Comparison of ENCODE assay signal across 19 mouse cellular contexts in the genomic region with DNA sequence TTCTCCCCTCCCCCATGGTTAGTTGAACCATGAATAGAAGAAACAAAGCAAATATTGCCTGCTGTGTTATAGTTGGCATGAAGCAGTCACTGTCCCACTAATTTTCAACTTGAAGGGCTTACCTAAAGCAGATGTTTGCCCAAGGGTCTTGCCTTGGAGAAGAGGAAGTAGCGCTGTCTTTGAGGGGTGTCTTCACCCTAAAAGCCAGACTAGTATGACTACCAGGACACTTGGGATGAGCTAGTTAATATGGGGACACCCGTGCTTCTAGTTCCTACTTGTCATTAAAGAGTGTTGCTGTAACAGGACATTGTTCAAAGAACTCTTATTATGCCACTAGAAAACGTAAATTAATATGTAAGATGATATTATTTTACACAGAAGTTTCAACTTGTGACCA. TPM values are rescaled to one million over a fixed set of nuclear protein-coding genes. Genes with fewer than 3 reads are reported as not detected.
A peak's percentile ranks its signal among the peaks of the same experiment; 100 is the strongest.
DNase-seq lines count a peak whose midpoint lies in the region; ATAC-seq lines count a peak whose summit lies in the region.
"Had no signal": no experiment of that assay in that cellular context is flagged by ENCODE, and none has a peak within 500 bp of the region (broad histone marks: within the 10 kb centered on the region; RNA-seq: fewer than 3 reads in every experiment).

No protein-coding gene starts in this region.

- peaks cover 38% of the 10 kb centered on the region for H3K4me1 ChIP-seq in hindbrain, embryonic 13.5 days (replicated peaks)
- no peaks in the 10 kb centered on the region for H3K4me1 ChIP-seq in hindbrain, embryonic 11.5 days (replicated peaks; ENCODE audit: control insufficient read depth, insufficient read depth, low read length)
- peaks cover 2% of the 10 kb centered on the region; the same call in 1 of the 2 replicates for H3K4me1 ChIP-seq in midbrain, embryonic 11.5 days (ENCODE audit: control insufficient read depth, insufficient read depth, low read length)
- H3K4me1 ChIP-seq in midbrain, embryonic 10.5 days: peaks cover 26% of the 10 kb centered on the region
- peaks cover 22% of the 10 kb centered on the region for H3K4me1 ChIP-seq in hindbrain, embryonic 16.5 days (ENCODE audit: control insufficient read depth, insufficient read depth, low read depth, low read length)
- peaks cover 10% of the 10 kb centered on the region; the same call in 1 of the 2 replicates for H3K4me1 ChIP-seq in neural tube, embryonic 14.5 days (ENCODE audit: control insufficient read depth, insufficient read depth, low read length)

- no peaks in the 10 kb centered on the region for H3K9me3 ChIP-seq in hindbrain, embryonic 13.5 days
- no peaks in the 10 kb centered on the region for H3K9me3 ChIP-seq in hindbrain, embryonic 11.5 days (ENCODE audit: control insufficient read depth, low read length)
- H3K9me3 ChIP-seq in midbrain, embryonic 11.5 days (ENCODE audit: control insufficient read depth, low read length): no peaks in the 10 kb centered on the region
- no peaks in the 10 kb centered on the region for H3K9me3 ChIP-seq in midbrain, embryonic 10.5 days (replicated peaks)
- H3K9me3 ChIP-seq in hindbrain, embryonic 16.5 days (ENCODE audit: control insufficient read depth, low read length): no peaks in the 10 kb centered on the region
- H3K9me3 ChIP-seq in neural tube, embryonic 14.5 days (ENCODE audit: control insufficient read depth, low read length): no peaks in the 10 kb centered on the region
- H3K9me3 ChIP-seq: heart, embryonic 15.5 days; intestine, embryonic 15.5 days had no signal

- no peak overlapping the region for H3K27ac ChIP-seq in hindbrain, embryonic 13.5 days
- no peak overlapping the region for H3K27ac ChIP-seq in hindbrain, embryonic 11.5 days (ENCODE audit: low read depth, low read length)
- no peak overlapping the region for H3K27ac ChIP-seq in midbrain, embryonic 11.5 days (ENCODE audit: low read depth, low read length)
- H3K27ac ChIP-seq in midbrain, embryonic 10.5 days (replicated peaks): no peak overlapping the region
- H3K27ac ChIP-seq in hindbrain, embryonic 16.5 days (ENCODE audit: low read depth, low read length): no peak overlapping the region
- H3K27ac ChIP-seq in neural tube, embryonic 14.5 days (ENCODE audit: low read depth, low read length): no peak overlapping the region
- H3K27ac ChIP-seq: heart, embryonic 15.5 days; intestine, embryonic 15.5 days had no signal

- no peak for ATAC-seq in hindbrain, embryonic 13.5 days (ENCODE audit: low FRiP score)
- ATAC-seq in hindbrain, embryonic 11.5 days (ENCODE audit: low FRiP score): no peak
- ATAC-seq in midbrain, embryonic 11.5 days (ENCODE audit: low FRiP score): no peak
- no peak for ATAC-seq in hindbrain, embryonic 16.5 days
- ATAC-seq in neural tube, embryonic 14.5 days (ENCODE audit: low read depth): no peak
- ATAC-seq: activated CD4-positive, CD25-positive, alpha-beta regulatory T cell, adult 4 months; intestine, embryonic 15.5 days had no signal

- no peak for DNase-seq in hindbrain, embryonic 11.5 days (ENCODE audit: low spot score)
- DNase-seq in midbrain, embryonic 11.5 days (ENCODE audit: low spot score, missing footprints): peak; percentile 69
- no peak for DNase-seq in midbrain, embryonic 10.5 days (ENCODE audit: low spot score)
- no peak for DNase-seq in layer of hippocampus, adult 18-20 months (ENCODE audit: low spot score in 2 of 2)
- no peak for DNase-seq in frontal cortex, postnatal 36 days (ENCODE audit: low spot score in 2 of 2)
- DNase-seq: cerebellum, adult 11-12 months; embryo, embryonic 11 days; gastrocnemius, postnatal 14 days; lung, embryonic 14.5 days had no signal

- 81% methylated on average over 3 of the region's 3 CpGs for WGBS in hindbrain, embryonic 13.5 days
- 86% methylated on average over 3 of the region's 3 CpGs for WGBS in hindbrain, embryonic 11.5 days
- 86% methylated on average over 3 of the region's 3 CpGs for WGBS in midbrain, embryonic 11.5 days
- WGBS in midbrain, embryonic 10.5 days: 84% methylated on average over 3 of the region's 3 CpGs
- WGBS in hindbrain, embryonic 16.5 days: 78% methylated on average over 3 of the region's 3 CpGs
- WGBS in neural tube, embryonic 14.5 days: 88% methylated on average over 3 of the region's 3 CpGs

- no peaks in the 10 kb centered on the region for H3K36me3 ChIP-seq in hindbrain, embryonic 13.5 days
- no peaks in the 10 kb centered on the region for H3K36me3 ChIP-seq in hindbrain, embryonic 11.5 days (ENCODE audit: control insufficient read depth, insufficient read depth, low read length)
- H3K36me3 ChIP-seq in midbrain, embryonic 11.5 days (ENCODE audit: control insufficient read depth, insufficient read depth, low read length): no peaks in the 10 kb centered on the region
- H3K36me3 ChIP-seq in midbrain, embryonic 10.5 days: no peaks in the 10 kb centered on the region
- no peaks in the 10 kb centered on the region for H3K36me3 ChIP-seq in hindbrain, embryonic 16.5 days (ENCODE audit: control insufficient read depth, insufficient read depth, low read length)
- H3K36me3 ChIP-seq in neural tube, embryonic 14.5 days (ENCODE audit: control insufficient read depth, insufficient read depth, low read length): no peaks in the 10 kb centered on the region
- H3K36me3 ChIP-seq: heart, embryonic 15.5 days; intestine, embryonic 15.5 days had no signal

- peak overlapping the region; percentile 69 for H3K4me2 ChIP-seq in hindbrain, embryonic 13.5 days
- H3K4me2 ChIP-seq in hindbrain, embryonic 11.5 days (replicated peaks; ENCODE audit: low read depth, low read length): no peak overlapping the region
- H3K4me2 ChIP-seq in midbrain, embryonic 11.5 days: no peak overlapping the region
- H3K4me2 ChIP-seq in hindbrain, embryonic 16.5 days (ENCODE audit: low read length): peak overlapping the region; percentile 91
- H3K4me2 ChIP-seq in neural tube, embryonic 14.5 days (ENCODE audit: low read depth, low read length): peak overlapping the region; percentile 79

- H3K4me3 ChIP-seq in hindbrain, embryonic 13.5 days: peak overlapping the region; percentile 73
- H3K4me3 ChIP-seq in hindbrain, embryonic 11.5 days (ENCODE audit: low read depth, low read length): no peak overlapping the region
- H3K4me3 ChIP-seq in midbrain, embryonic 11.5 days (ENCODE audit: low read depth, low read length): no peak overlapping the region
- H3K4me3 ChIP-seq in midbrain, embryonic 10.5 days: no peak overlapping the region
- peak overlapping the region; percentile 77 for H3K4me3 ChIP-seq in hindbrain, embryonic 16.5 days (ENCODE audit: low read length)
- peak overlapping the region; percentile 72 for H3K4me3 ChIP-seq in neural tube, embryonic 14.5 days (ENCODE audit: low read depth, low read length)
- H3K4me3 ChIP-seq: intestine, embryonic 15.5 days had no signal

- H3K27me3 ChIP-seq in hindbrain, embryonic 13.5 days: peaks cover 4% of the 10 kb centered on the region; the same call in 1 of the 2 replicates
- H3K27me3 ChIP-seq in hindbrain, embryonic 11.5 days (ENCODE audit: control insufficient read depth, insufficient read depth, low read length): peaks cover 10% of the 10 kb centered on the region
- peaks cover 13% of the 10 kb centered on the region; the same call in 1 of the 2 replicates for H3K27me3 ChIP-seq in midbrain, embryonic 11.5 days (ENCODE audit: control insufficient read depth, insufficient read depth, low read length)
- H3K27me3 ChIP-seq in midbrain, embryonic 10.5 days (ENCODE audit: low read depth, poor library complexity, severe bottlenecking): peaks cover 59% of the 10 kb centered on the region
- H3K27me3 ChIP-seq in hindbrain, embryonic 16.5 days (replicated peaks; ENCODE audit: control insufficient read depth, insufficient read depth, low read length): no peaks in the 10 kb centered on the region
- no peaks in the 10 kb centered on the region for H3K27me3 ChIP-seq in neural tube, embryonic 14.5 days (ENCODE audit: control insufficient read depth, insufficient read depth, low read length)
- H3K27me3 ChIP-seq: intestine, embryonic 15.5 days had no signal

- no peak overlapping the region for H3K9ac ChIP-seq in hindbrain, embryonic 13.5 days
- H3K9ac ChIP-seq in hindbrain, embryonic 11.5 days (ENCODE audit: low read depth, low read length): no peak overlapping the region
- no peak overlapping the region for H3K9ac ChIP-seq in midbrain, embryonic 11.5 days (ENCODE audit: low read length)
- no peak overlapping the region for H3K9ac ChIP-seq in hindbrain, embryonic 16.5 days (ENCODE audit: low read depth, low read length)
- no peak overlapping the region for H3K9ac ChIP-seq in neural tube, embryonic 14.5 days (replicated peaks; ENCODE audit: low read depth, low read length)
- H3K9ac ChIP-seq: heart, embryonic 15.5 days; intestine, embryonic 15.5 days; lung, embryonic 14.5 days had no signal

RNA-seq across cellular contexts. Expression of gene Fam124a, which starts 1.6 kb away (rescaled TPM):
- 33.2 and 34.4 TPM in 2 replicates for polyA plus RNA-seq in hindbrain, embryonic 13.5 days (2015; fragmentation: Nextera tagmentation; extraction: Ambion mirVana)
- 4.0 and 4.8 TPM in 2 replicates for polyA plus RNA-seq in hindbrain, embryonic 11.5 days (2014; fragmentation: Nextera tagmentation; extraction: Ambion mirVana)
- 2.6 and 3.4 TPM in 2 replicates for polyA plus RNA-seq in midbrain, embryonic 11.5 days (2014; fragmentation: Nextera tagmentation; extraction: Ambion mirVana)
- polyA plus RNA-seq in midbrain, embryonic 10.5 days (2016; fragmentation: Nextera tagmentation; extraction: Ambion mirVana): 3.6 and 4.3 TPM in 2 replicates
- 54.3 and 59.1 TPM in 2 replicates for polyA plus RNA-seq in hindbrain, embryonic 16.5 days (2015; fragmentation: Nextera tagmentation; extraction: Ambion mirVana)
- 35.4 and 52.4 TPM in 2 replicates for polyA plus RNA-seq in neural tube, embryonic 14.5 days (2014; fragmentation: Nextera tagmentation; extraction: Ambion mirVana)
- total RNA-seq in layer of hippocampus, adult 18-20 months (2021): 10 to 100 TPM; 13.6 to 13.9 TPM
- total RNA-seq: monocyte, adult 5-6 weeks had no signal
- polyA plus RNA-seq: activated CD4-positive, CD25-positive, alpha-beta regulatory T cell, adult 4 months had no signal

RNA-seq across cellular contexts. Expression of gene Gm4131, which starts 9.6 kb away (rescaled TPM):
- 0.23 and 0.30 TPM in 2 replicates for polyA plus RNA-seq in hindbrain, embryonic 13.5 days (2015; fragmentation: Nextera tagmentation; extraction: Ambion mirVana)
- polyA plus RNA-seq in hindbrain, embryonic 11.5 days (2014; fragmentation: Nextera tagmentation; extraction: Ambion mirVana): 0.17 TPM in 1 of 2 replicates, not detected in the other
- not detected in 2 replicates for polyA plus RNA-seq in midbrain, embryonic 11.5 days (2014; fragmentation: Nextera tagmentation; extraction: Ambion mirVana)
- 0.10 and 0.16 TPM in 2 replicates for polyA plus RNA-seq in midbrain, embryonic 10.5 days (2016; fragmentation: Nextera tagmentation; extraction: Ambion mirVana)
- polyA plus RNA-seq in hindbrain, embryonic 16.5 days (2015; fragmentation: Nextera tagmentation; extraction: Ambion mirVana): 0.23 and 0.27 TPM in 2 replicates
- polyA plus RNA-seq in neural tube, embryonic 14.5 days (2014; fragmentation: Nextera tagmentation; extraction: Ambion mirVana): 0.17 and 0.40 TPM in 2 replicates
- not detected for total RNA-seq in layer of hippocampus, adult 18-20 months (2021)
- total RNA-seq: gastrocnemius, postnatal 14 days; left cerebral cortex, postnatal 10 days; monocyte, adult 5-6 weeks had no signal
- polyA plus RNA-seq: activated CD4-positive, CD25-positive, alpha-beta regulatory T cell, adult 4 months; heart, embryonic 15.5 days; intestine, embryonic 15.5 days; lung, embryonic 14.5 days; small intestine, adult 2 months; urinary bladder, adult 2 months had no signal

Comparison
In these comparisons a context has a peak if more than half of its experiments do, and no peak if none do; other contexts are left out.
1. H3K4me2 ChIP-seq: peak in hindbrain, embryonic 13.5 days (single experiment), hindbrain, embryonic 16.5 days (single experiment) and neural tube, embryonic 14.5 days (single experiment); none in hindbrain, embryonic 11.5 days (single experiment) and midbrain, embryonic 11.5 days (single experiment).
2. H3K4me3 ChIP-seq: peak in hindbrain, embryonic 13.5 days (single experiment), hindbrain, embryonic 16.5 days (single experiment) and neural tube, embryonic 14.5 days (single experiment); none in hindbrain, embryonic 11.5 days (single experiment), midbrain, embryonic 11.5 days (single experiment) and midbrain, embryonic 10.5 days (single experiment).